Comparison of ENCODE assay signal across 25 mouse cellular contexts in the genomic region with DNA sequence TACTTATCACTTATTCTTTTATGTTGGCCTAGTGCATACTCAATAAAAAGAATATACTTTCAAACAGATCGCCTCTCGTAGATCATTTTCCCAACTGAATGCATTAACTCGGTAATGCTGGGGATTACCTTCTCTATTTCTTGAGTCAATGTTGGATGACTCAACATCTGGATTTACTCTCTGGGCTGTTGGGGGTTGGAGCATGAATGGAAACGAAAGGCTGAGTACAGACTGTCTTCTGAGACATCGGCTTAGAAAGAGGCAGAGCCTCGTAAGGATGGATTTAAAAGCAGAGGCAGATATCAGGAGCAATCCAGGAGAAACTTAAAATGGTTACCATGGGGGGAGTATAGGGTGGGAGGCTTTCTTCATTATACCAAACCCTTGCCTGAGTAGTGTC. TPM values are rescaled to one million over a fixed set of nuclear protein-coding genes. Genes with fewer than 3 reads are reported as not detected.
DNase-seq lines count a peak whose midpoint lies in the region; ATAC-seq and TF ChIP-seq lines count a peak whose summit lies in the region.
"Had no signal": no experiment of that assay in that cellular context is flagged by ENCODE, and none has a peak within 500 bp of the region (broad histone marks: within the 10 kb centered on the region; RNA-seq: fewer than 3 reads in every experiment).

No protein-coding gene starts in this region.

- H3K27me3 ChIP-seq in heart, embryonic 12.5 days (replicated peaks), result no peaks in the 10 kb centered on the region
- no peaks in the 10 kb centered on the region for H3K27me3 ChIP-seq in limb, embryonic 13.5 days
- no peaks in the 10 kb centered on the region for H3K27me3 ChIP-seq in limb, embryonic 10.5 days (ENCODE audit: low read depth, poor library complexity, severe bottlenecking)
- H3K27me3 ChIP-seq in limb, embryonic 14.5 days (ENCODE audit: control insufficient read depth, insufficient read depth, low read length), result no peaks in the 10 kb centered on the region
- H3K27me3 ChIP-seq: CH12.LX, Patski had no signal

- H3K27ac ChIP-seq in heart, embryonic 12.5 days (ENCODE audit: poor library complexity, severe bottlenecking), result no peak overlapping the region
- H3K27ac ChIP-seq in limb, embryonic 13.5 days, result no peak overlapping the region
- no peak overlapping the region for H3K27ac ChIP-seq in limb, embryonic 10.5 days
- H3K27ac ChIP-seq in limb, embryonic 14.5 days (replicated peaks; ENCODE audit: low read depth, low read length), result no peak overlapping the region

- peak; percentile 29 for DNase-seq in heart, adult 11 months
- no peak for DNase-seq in limb, embryonic 10.5 days (ENCODE audit: low spot score)
- DNase-seq in NIH3T3 (ENCODE audit: low read depth), result peak; percentile 11
- DNase-seq in limb, embryonic 14.5 days (ENCODE audit: low spot score), result no peak
- no peak for DNase-seq in testis, postnatal 10 days (ENCODE audit: low spot score)
- DNase-seq in kidney, postnatal 14 days, result no peak
- DNase-seq: adrenal gland, adult 2 months; adrenal gland, adult 8-10 months; adrenal gland, postnatal 10 days; adrenal gland, postnatal 14 days; adrenal gland, postnatal 25 days; adrenal gland, postnatal 36 days; B cell, adult 2 months; cerebellum, adult 11 months; cerebellum, adult 11-12 months; cerebellum, adult 18-20 months had no signal

- TF ChIP-seq POLR2A in limb, embryonic 14.5 days (IDR thresholded peaks at IDR 0.05; ENCODE audit: borderline replicate concordance, extremely low read depth, insufficient read depth, insufficient read length), result no peak

- peaks cover 19% of the 10 kb centered on the region for H3K36me3 ChIP-seq in heart, embryonic 12.5 days
- H3K36me3 ChIP-seq in limb, embryonic 13.5 days, result peaks cover 15% of the 10 kb centered on the region
- peaks cover 21% of the 10 kb centered on the region for H3K36me3 ChIP-seq in limb, embryonic 10.5 days
- peaks cover 7% of the 10 kb centered on the region; the same call in 1 of the 2 replicates for H3K36me3 ChIP-seq in limb, embryonic 14.5 days (ENCODE audit: control insufficient read depth, insufficient read depth, low read length)

- H3K4me1 ChIP-seq in heart, embryonic 12.5 days (replicated peaks), result no peaks in the 10 kb centered on the region
- H3K4me1 ChIP-seq in limb, embryonic 13.5 days, result no peaks in the 10 kb centered on the region
- H3K4me1 ChIP-seq in limb, embryonic 10.5 days, result no peaks in the 10 kb centered on the region
- no peaks in the 10 kb centered on the region for H3K4me1 ChIP-seq in limb, embryonic 14.5 days (ENCODE audit: control insufficient read depth, insufficient read depth, low read length)

- no peak overlapping the region for H3K9ac ChIP-seq in heart, embryonic 12.5 days
- no peak overlapping the region for H3K9ac ChIP-seq in limb, embryonic 13.5 days
- H3K9ac ChIP-seq in limb, embryonic 14.5 days (ENCODE audit: low read depth, low read length, severe bottlenecking), result no peak overlapping the region

- ATAC-seq in heart, embryonic 12.5 days (ENCODE audit: insufficient number of reproducible peaks, low FRiP score), result no peak
- peak; percentile 71 for ATAC-seq in limb, embryonic 13.5 days (ENCODE audit: low FRiP score, low read depth)
- ATAC-seq in limb, embryonic 14.5 days (ENCODE audit: low FRiP score, low read depth), result peak; percentile 53; the same call in 1 of the 2 replicates
- ATAC-seq: activated CD4-positive, CD25-positive, alpha-beta regulatory T cell, adult 4 months; CD4-positive, CD25-positive, alpha-beta regulatory T cell, adult 4 months; Patski had no signal

- WGBS in heart, embryonic 12.5 days, result 86% methylated on average over 6 of the region's 6 CpGs
- 67% methylated on average over 6 of the region's 6 CpGs for WGBS in limb, embryonic 13.5 days
- 93% methylated on average over 6 of the region's 6 CpGs for WGBS in limb, embryonic 10.5 days
- 77% methylated on average over 6 of the region's 6 CpGs for WGBS in limb, embryonic 14.5 days

- no peak overlapping the region for H3K4me2 ChIP-seq in heart, embryonic 12.5 days
- H3K4me2 ChIP-seq in limb, embryonic 13.5 days (replicated peaks), result no peak overlapping the region
- no peak overlapping the region for H3K4me2 ChIP-seq in limb, embryonic 14.5 days (replicated peaks; ENCODE audit: low read depth, low read length, severe bottlenecking)

- H3K4me3 ChIP-seq in heart, embryonic 12.5 days, result no peak overlapping the region
- no peak overlapping the region for H3K4me3 ChIP-seq in limb, embryonic 13.5 days
- H3K4me3 ChIP-seq in limb, embryonic 10.5 days, result no peak overlapping the region
- H3K4me3 ChIP-seq in limb, embryonic 14.5 days (replicated peaks; ENCODE audit: low read length), result no peak overlapping the region

- peaks cover 9% of the 10 kb centered on the region; the same call in 1 of the 2 replicates for H3K9me3 ChIP-seq in heart, embryonic 12.5 days (replicated peaks)
- no peaks in the 10 kb centered on the region; the same call in 1 of the 2 replicates for H3K9me3 ChIP-seq in limb, embryonic 13.5 days
- H3K9me3 ChIP-seq in limb, embryonic 10.5 days (replicated peaks), result no peaks in the 10 kb centered on the region
- H3K9me3 ChIP-seq in limb, embryonic 14.5 days (ENCODE audit: control insufficient read depth, low read length), result no peaks in the 10 kb centered on the region

RNA-seq across cellular contexts. Expression of a gene that starts 24.3 kb away (rescaled TPM):
- polyA plus RNA-seq in heart, embryonic 12.5 days (2016; fragmentation: Nextera tagmentation; extraction: Ambion mirVana), result 11.8 and 12.6 TPM in 2 replicates
- 16.5 and 17.8 TPM in 2 replicates for polyA plus RNA-seq in limb, embryonic 13.5 days (2015; fragmentation: Nextera tagmentation; extraction: Ambion mirVana)
- 10.7 and 11.3 TPM in 2 replicates for polyA plus RNA-seq in limb, embryonic 10.5 days (2016; fragmentation: Nextera tagmentation; extraction: Ambion mirVana)
- polyA plus RNA-seq in limb, embryonic 14.5 days (2012; rRNA removed), result 19.6 and 25.3 TPM in 2 replicates
- polyA plus RNA-seq in limb, embryonic 14.5 days (2014; fragmentation: Nextera tagmentation; extraction: Ambion mirVana), result 11.4 and 11.9 TPM in 2 replicates
- polyA plus RNA-seq: G1E had no signal

RNA-seq across cellular contexts. Expression of a gene that starts 25.8 kb away (rescaled TPM):
- polyA plus RNA-seq in heart, embryonic 12.5 days (2016; fragmentation: Nextera tagmentation; extraction: Ambion mirVana), result 101 and 103 TPM in 2 replicates
- 172 TPM in 2 replicates for polyA plus RNA-seq in limb, embryonic 13.5 days (2015; fragmentation: Nextera tagmentation; extraction: Ambion mirVana)
- 190 and 195 TPM in 2 replicates for polyA plus RNA-seq in limb, embryonic 10.5 days (2016; fragmentation: Nextera tagmentation; extraction: Ambion mirVana)
- 118 and 202 TPM in 2 replicates for polyA plus RNA-seq in limb, embryonic 14.5 days (2012; rRNA removed)
- 141 and 145 TPM in 2 replicates for polyA plus RNA-seq in limb, embryonic 14.5 days (2014; fragmentation: Nextera tagmentation; extraction: Ambion mirVana)

RNA-seq across cellular contexts. Expression of a gene that starts 47.9 kb away (rescaled TPM):
- not detected in 2 replicates for polyA plus RNA-seq in heart, embryonic 12.5 days (2016; fragmentation: Nextera tagmentation; extraction: Ambion mirVana)
- polyA plus RNA-seq in limb, embryonic 13.5 days (2015; fragmentation: Nextera tagmentation; extraction: Ambion mirVana), result not detected in 2 replicates
- polyA plus RNA-seq in limb, embryonic 10.5 days (2016; fragmentation: Nextera tagmentation; extraction: Ambion mirVana), result not detected in 2 replicates
- polyA plus RNA-seq in limb, embryonic 14.5 days (2012; rRNA removed), result not detected in 2 replicates
- not detected in 2 replicates for polyA plus RNA-seq in limb, embryonic 14.5 days (2014; fragmentation: Nextera tagmentation; extraction: Ambion mirVana)
- polyA plus RNA-seq: activated CD4-positive, CD25-positive, alpha-beta regulatory T cell, adult 4 months; adrenal gland, adult 2 months; brain, embryonic 14.5 days; C2C12; CD4-positive, CD25-positive, alpha-beta regulatory T cell, adult 4 months; G1E; Patski had no signal

Comparison
In these comparisons a context has a peak if more than half of its experiments do, and no peak if none do; other contexts are left out.
1. DNase-seq: peak in heart, adult 11 months (single experiment) and NIH3T3 (single experiment); none in limb, embryonic 10.5 days (single experiment), limb, embryonic 14.5 days (single experiment), testis, postnatal 10 days (single experiment) and kidney, postnatal 14 days (single experiment).